Mouse (Mus musculus) liver, embryonic 14.5 days (tissue): ENCODE results near the gene Olfr1215. TPM values are rescaled to one million over a fixed set of nuclear protein-coding genes. Genes with fewer than 3 reads are reported as not detected.
"Not testable (repeated sequence)": the region's sequence is repeated elsewhere in the genome, so short reads cannot be mapped to it uniquely, and the experiment has no call there.

Experiments used
- ATAC-seq: fragments of 200-750 bp; cut with Nextera tagmentation; 2 replicates; pipeline ENCODE4 v1.8.0; 2017; ENCODE audit warnings: moderate number of reproducible peaks, mild to moderate bottlenecking, moderate library complexity; ENCODE audit not compliant: insufficient read depth
- DNase-seq, 3 experiments: peaks; one replicate each; pipeline ENCODE4 v3.0.0-alpha.2; 2012 to 2013; ENCODE audit warnings: low read depth in 3 of 3, low spot score in 3 of 3
- H3K27ac ChIP-seq: fragments of 300-500 bp; sonication (generic); 2 replicates; pipeline ENCODE4 v1.5.1; 2014; ENCODE audit warnings: moderate library complexity, mild to moderate bottlenecking, control low read depth, inconsistent platforms
- H3K27me3 ChIP-seq: fragments of 300-500 bp; sonication (generic); 2 replicates; pipeline ENCODE4 v1.6.1; 2014; ENCODE audit warnings: mild to moderate bottlenecking, low read length, moderate library complexity; ENCODE audit not compliant: control insufficient read depth, insufficient read depth
- H3K36me3 ChIP-seq: fragments of 300-500 bp; sonication (generic); replicated peaks from 2 replicates; pipeline ENCODE4 v1.6.1; 2014; ENCODE audit warnings: low read depth; ENCODE audit not compliant: control insufficient read depth, insufficient read depth
- H3K4me1 ChIP-seq, 2 experiments: fragments of 200-500 bp in 1 of 2; fragments of 300-500 bp in 1 of 2; sonication (generic) in 1 of 2; replicated peaks; 2 replicates each; pipeline ENCODE4 v1.6.1; 2012 to 2014; ENCODE audit warnings: antibody characterized with exemption in 1 of 2, inconsistent platforms in 1 of 2, low read length in 1 of 2; ENCODE audit not compliant: control insufficient read depth in 2 of 2, insufficient read depth in 2 of 2
- H3K4me2 ChIP-seq: fragments of 300-500 bp; sonication (generic); 2 replicates; pipeline ENCODE4 v1.6.1; 2014; ENCODE audit warnings: low read depth, mild to moderate bottlenecking, control low read depth, moderate library complexity
- H3K4me3 ChIP-seq, 2 experiments: fragments of 200-500 bp in 1 of 2; fragments of 300-500 bp in 1 of 2; sonication (generic) in 1 of 2; 2 replicates each; pipeline ENCODE4 v1.5.1; 2012 to 2014; ENCODE audit warnings: low read depth in 2 of 2, low read length in 2 of 2, mild to moderate bottlenecking in 2 of 2, control low read depth in 1 of 2, inconsistent platforms in 1 of 2, moderate library complexity in 1 of 2; ENCODE audit not compliant: insufficient read depth in 1 of 2
- H3K9ac ChIP-seq: fragments of 300-500 bp; sonication (generic); replicated peaks from 2 replicates; pipeline ENCODE4 v1.6.1; 2014; ENCODE audit warnings: mild to moderate bottlenecking, control low read depth, moderate library complexity
- H3K9me3 ChIP-seq: fragments of 300-500 bp; sonication (generic); 2 replicates; pipeline ENCODE4 v1.6.1; 2016; ENCODE audit warnings: low read length, mixed read lengths; ENCODE audit not compliant: control insufficient read depth
- CTCF ChIP-seq: IDR thresholded peaks from 2 replicates; pipeline ENCODE4 v1.5.1; 2016; ENCODE audit warnings: antibody characterized with exemption, low read depth, control low read depth
- EP300 ChIP-seq: IDR thresholded peaks from 2 replicates; pipeline ENCODE4 v1.6.1; 2016; ENCODE audit warnings: antibody characterized with exemption, low read depth
- WGBS: fragments of 180-500 bp; shearing (Covaris S2); extraction: QIAGEN DNeasy Blood & Tissue Kit; methylation state at CpG from one replicate; pipeline ENCODE4 v1.1.7; 2014; ENCODE audit not compliant: insufficient replicate concordance; 5-methylcytosine and 5-hydroxymethylcytosine counted together
- polyA plus RNA-seq, 2 experiments: library from polyadenylated mRNA; depleted of rRNA in 1 of 2; stranded (reverse) in 1 of 2; unstranded in 1 of 2; fragments of >200 nt; fragmentation: Nextera tagmentation in 1 of 2; extraction: Ambion mirVana in 1 of 2; gene quantifications; 2 replicates each; pipeline versions ENCODE4 v1.2.1 to v1.2.3; 2012 to 2014

The Olfr1215 gene
- not detected in 2 replicates for polyA plus RNA-seq (2012; rRNA removed)
- polyA plus RNA-seq (2014; fragmentation: Nextera tagmentation; extraction: Ambion mirVana): not detected in 2 replicates

- Histone ChIP-seq H3K4me1 (no peaks in the 10 kb centered on the region), H3K9me3 (no peaks in the 10 kb centered on the region), H3K4me2 (no peak within 1 kb of the TSS), H3K36me3 (no peaks in the 10 kb centered on the region), H3K27me3 (no peaks in the 10 kb centered on the region), H3K4me3 (no peak within 1 kb of the TSS), H3K9ac (no peak within 1 kb of the TSS), H3K27ac (no peak within 1 kb of the TSS)
- no peak for ATAC-seq
- 35% methylated on average over 2 of the region's 2 CpGs for WGBS
- TF ChIP-seq CTCF: no peak
- DNase-seq: no peak
Observed at GRCm38 (mm10) chr2:89006873-89007272, at the start of gene Olfr1215. TSS of gene Olfr1215 (minus strand) at chr2:89006973.

GRCm38 (mm10) chr2:89031965-89032364 is 25.2 kb upstream of the Olfr1215 start, which contains the start of gene Olfr1217:
TSS of gene Olfr1217 (minus strand) at chr2:89032065.
- Histone ChIP-seq H3K36me3 (no peaks in the 10 kb centered on the region), H3K27me3 (no peaks in the 10 kb centered on the region), H3K4me3 (no peak within 1 kb of the TSS), H3K27ac (no peak within 1 kb of the TSS), H3K4me2 (no peak within 1 kb of the TSS), H3K4me1 (no peaks in the 10 kb centered on the region), H3K9ac (no peak within 1 kb of the TSS), H3K9me3 (no peaks in the 10 kb centered on the region)
- DNase-seq (no peak), ATAC-seq (no peak)
- WGBS: 44% methylated on average over 2 of the region's 2 CpGs
- TF ChIP-seq EP300 (no peak), CTCF (no peak)

GRCm38 (mm10) chr2:89021436-89021835 is 14.7 kb upstream of the Olfr1215 start:
- not testable (repeated sequence) for H3K4me2 ChIP-seq, ATAC-seq, H3K9ac ChIP-seq, H3K9me3 ChIP-seq, H3K4me1 ChIP-seq, H3K27me3 ChIP-seq, H3K36me3 ChIP-seq, H3K4me3 ChIP-seq, H3K27ac ChIP-seq, DNase-seq
- WGBS: 44% methylated on average over 3 of the region's 3 CpGs

- H3K4me3 ChIP-seq: no peak within 1 kb of the TSS
- no peaks in the 10 kb centered on the region for H3K36me3 ChIP-seq
- H3K4me2 ChIP-seq: no peak within 1 kb of the TSS
- no peaks in the 10 kb centered on the region for H3K27me3 ChIP-seq
- no peaks in the 10 kb centered on the region for H3K9me3 ChIP-seq
- ATAC-seq: no peak
- no peak within 1 kb of the TSS for H3K27ac ChIP-seq
- H3K9ac ChIP-seq: no peak within 1 kb of the TSS
- no peak for TF ChIP-seq CTCF
- no peak for TF ChIP-seq EP300
- WGBS: 39% methylated on average over 1 of the region's 1 CpGs
- H3K4me1 ChIP-seq: no peaks in the 10 kb centered on the region
- DNase-seq: no peak
Observed at GRCm38 (mm10) chr2:89018240-89018639, 11.5 kb upstream of the Olfr1215 start, which contains the start of gene Olfr1216. TSS of gene Olfr1216 (minus strand) at chr2:89018340.

- H3K36me3 ChIP-seq: no peaks in the 10 kb centered on the region
- 58% methylated on average over 1 of the region's 1 CpGs for WGBS
- no peak for ATAC-seq
- H3K4me3 ChIP-seq: no peak within 1 kb of the TSS
- no peaks in the 10 kb centered on the region for H3K4me1 ChIP-seq
- TF ChIP-seq EP300 (no peak), CTCF (no peak)
- H3K4me2 ChIP-seq: no peak within 1 kb of the TSS
- no peak within 1 kb of the TSS for H3K9ac ChIP-seq
- H3K27me3 ChIP-seq: no peaks in the 10 kb centered on the region
- no peaks in the 10 kb centered on the region for H3K9me3 ChIP-seq
- H3K27ac ChIP-seq: no peak within 1 kb of the TSS
- no peak for DNase-seq
Observed at GRCm38 (mm10) chr2:88992553-88992952, 14.2 kb downstream of the Olfr1215 start, which contains the start of gene Olfr1214. TSS of gene Olfr1214 (minus strand) at chr2:88992653.
